Mouse (Mus musculus) adipocyte (in vitro differentiated cells): ENCODE results near the gene Bud13.

Source experiments
- DNase-seq: peaks from one replicate; pipeline ENCODE4 v3.0.0-alpha.2; 2016; ENCODE audit warnings: low spot score

The Bud13 gene

GRCm38 (mm10) chr9:46337852-46338291 lies 55.1 kb downstream of the Bud13 start:
- DNase-seq, result no peak

GRCm38 (mm10) chr9:46338384-46338783 lies 55.6 kb downstream of the Bud13 start:
- no peak for DNase-seq

- DNase-seq, result no peak
These were observed 56.3 kb downstream of the Bud13 start for GRCm38 (mm10) chr9:46339051-46339652.

- no peak for DNase-seq
These were observed 63.3 kb downstream of the Bud13 start for GRCm38 (mm10) chr9:46345887-46346665.
